In the genomic region with DNA sequence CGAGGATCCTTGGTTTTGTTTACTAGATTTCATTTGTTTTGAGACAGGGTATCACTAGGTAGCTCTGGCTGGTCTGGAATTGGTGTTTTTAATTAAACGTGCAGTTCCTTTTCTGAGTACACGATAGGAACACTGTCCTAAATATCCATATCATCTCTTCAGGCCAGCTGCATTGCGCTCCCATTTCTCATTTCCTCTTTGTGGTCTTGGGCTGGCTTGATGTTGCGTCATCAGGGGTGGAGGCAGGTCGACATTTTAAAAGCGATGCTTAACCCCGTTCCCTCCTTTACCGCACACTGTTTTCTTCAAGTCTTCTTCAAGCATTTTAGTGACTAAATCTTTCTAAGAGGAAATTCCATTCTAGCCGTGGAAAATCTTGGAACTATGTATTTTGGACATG, we compare ENCODE assay signal across 12 mouse cellular contexts.
DNase-seq lines count a peak whose midpoint lies in the region; ATAC-seq and TF ChIP-seq lines count a peak whose summit lies in the region.
"Had no signal": no experiment of that assay in that cellular context is flagged by ENCODE, and none has a peak within 500 bp of the region (broad histone marks: within the 10 kb centered on the region; RNA-seq: fewer than 3 reads in every experiment).

No protein-coding gene starts in this region.

- H3K27ac ChIP-seq in kidney, adult 2 months (ENCODE audit: insufficient read depth, low read depth, low read length), result no peak overlapping the region
- no peak overlapping the region for H3K27ac ChIP-seq in forebrain, embryonic 13.5 days
- H3K27ac ChIP-seq: heart, embryonic 15.5 days; limb, embryonic 12.5 days had no signal

- H3K4me2 ChIP-seq in forebrain, embryonic 13.5 days, result no peak overlapping the region
- H3K4me2 ChIP-seq: heart, embryonic 15.5 days; limb, embryonic 12.5 days had no signal

- TF ChIP-seq POLR2A in kidney, adult 2 months (IDR thresholded peaks at IDR 0.05; ENCODE audit: low read depth, low read length), result no peak

- TF ChIP-seq CTCF in kidney, adult 2 months (conservative IDR thresholded peaks at IDR 0.05; ENCODE audit: insufficient read depth, insufficient read length, low read depth, low read length), result no peak

- H3K36me3 ChIP-seq in kidney, adult 2 months (ENCODE audit: control insufficient read depth, insufficient read depth, low read length), result no peaks in the 10 kb centered on the region
- no peaks in the 10 kb centered on the region for H3K36me3 ChIP-seq in splenic B cell, adult 2 months (ENCODE audit: control insufficient read depth, insufficient read depth, low read length, poor library complexity, severe bottlenecking)
- H3K36me3 ChIP-seq in forebrain, embryonic 13.5 days (ENCODE audit: poor library complexity, severe bottlenecking), result no peaks in the 10 kb centered on the region
- H3K36me3 ChIP-seq: G1E; heart, embryonic 15.5 days; limb, embryonic 12.5 days had no signal

- H3K27me3 ChIP-seq in kidney, adult 2 months (replicated peaks; ENCODE audit: control insufficient read depth, insufficient read depth, low read length), result no peaks in the 10 kb centered on the region
- H3K27me3 ChIP-seq in splenic B cell, adult 2 months (ENCODE audit: control insufficient read depth, insufficient read depth, low read length, poor library complexity, severe bottlenecking), result no peaks in the 10 kb centered on the region
- H3K27me3 ChIP-seq in forebrain, embryonic 13.5 days, result no peaks in the 10 kb centered on the region
- H3K27me3 ChIP-seq: heart, embryonic 15.5 days; limb, embryonic 12.5 days had no signal

- no peak overlapping the region for H3K9ac ChIP-seq in forebrain, embryonic 13.5 days
- H3K9ac ChIP-seq: heart, embryonic 15.5 days; limb, embryonic 12.5 days had no signal

- no peaks in the 10 kb centered on the region for H3K9me3 ChIP-seq in forebrain, embryonic 13.5 days (replicated peaks)
- H3K9me3 ChIP-seq: heart, embryonic 15.5 days; limb, embryonic 12.5 days had no signal

- no peaks in the 10 kb centered on the region for H3K4me1 ChIP-seq in kidney, adult 2 months (ENCODE audit: control insufficient read depth, insufficient read depth, low read length)
- H3K4me1 ChIP-seq in forebrain, embryonic 13.5 days, result no peaks in the 10 kb centered on the region
- H3K4me1 ChIP-seq: heart, embryonic 15.5 days; limb, embryonic 12.5 days had no signal

- H3K4me3 ChIP-seq in kidney, adult 2 months (ENCODE audit: insufficient read depth, low read depth, low read length), result no peak overlapping the region
- no peak overlapping the region for H3K4me3 ChIP-seq in forebrain, embryonic 13.5 days
- H3K4me3 ChIP-seq: heart, embryonic 15.5 days; limb, embryonic 12.5 days had no signal

- no peak for ATAC-seq in forebrain, embryonic 13.5 days
- ATAC-seq: forebrain, embryonic 16.5 days had no signal

- peak; percentile 12 for DNase-seq in kidney, adult 2 months
- DNase-seq in kidney, postnatal 25 days, result no peak
- DNase-seq in thymus, postnatal 14 days, result peak; percentile 9
- no peak for DNase-seq in thymus, postnatal 4 days
- DNase-seq in fibroblast of lung, adult 2 months (ENCODE audit: low read depth), result peak; percentile 44
- DNase-seq in splenic B cell, adult 2 months (ENCODE audit: low read depth, low spot score), result peak; percentile 7
- no peak for DNase-seq in embryo, embryonic 11 days

- WGBS in kidney, adult 2 months, result 79% methylated on average over 10 of the region's 10 CpGs
- WGBS in forebrain, embryonic 13.5 days, result 91% methylated on average over 10 of the region's 10 CpGs

Comparison
In these comparisons a context has a peak if more than half of its experiments do, and no peak if none do; other contexts are left out.
1. DNase-seq: peak in kidney, adult 2 months (single experiment), thymus, postnatal 14 days (single experiment), fibroblast of lung, adult 2 months (single experiment) and splenic B cell, adult 2 months (single experiment); none in kidney, postnatal 25 days (0 of 2), thymus, postnatal 4 days (single experiment) and embryo, embryonic 11 days (single experiment).